Mouse (Mus musculus) Patski (cell line): ENCODE measurements around the gene Gm10553. TPM values are rescaled to one million over a fixed set of nuclear protein-coding genes. Genes with fewer than 3 reads are reported as not detected.
"Not testable (repeated sequence)": the region's sequence is repeated elsewhere in the genome, so short reads cannot be mapped to it uniquely, and the experiment has no call there.

Source experiments
- ATAC-seq: fragments of 100-300 bp; one replicate; pipeline ENCODE4 v1.8.0; 2021
- CTCF ChIA-PET: fragments of 350-600 bp; sonication (Branson Sonifier 250); formaldehyde crosslinking; loops from one replicate; lab custom pipeline; 2022; ENCODE audit warnings: inconsistent platforms; lab: Charles Lee
- POLR2A ChIA-PET: fragments of 350-600 bp; sonication (Branson Sonifier 250); formaldehyde crosslinking; loops from one replicate; lab custom pipeline; 2022; ENCODE audit warnings: antibody characterized with exemption, inconsistent platforms; lab: Charles Lee
- DNase-seq: peaks from one replicate; pipeline ENCODE4 v3.0.0-alpha.2; 2011; ENCODE audit warnings: low read depth, low spot score
- H3K27me3 ChIP-seq: fragments of 371-371 bp; one replicate; pipeline ENCODE4 v1.5.1; 2021
- in situ Hi-C: fragments of 300-500 bp; cut with MboI; formaldehyde crosslinking; loops from 3 replicates; pipeline ENCODE4 v1.11.1; 2018; ENCODE audit warnings: low pct_unique_long_range_greater_than_20kb, mixed read lengths
- polyA plus RNA-seq: library from polyadenylated mRNA; unstranded; gene quantifications from one replicate; pipeline ENCODE4 v1.2.3, GENCODE M21; 2021

Gm10553 gene
- not detected for polyA plus RNA-seq

DNA sequence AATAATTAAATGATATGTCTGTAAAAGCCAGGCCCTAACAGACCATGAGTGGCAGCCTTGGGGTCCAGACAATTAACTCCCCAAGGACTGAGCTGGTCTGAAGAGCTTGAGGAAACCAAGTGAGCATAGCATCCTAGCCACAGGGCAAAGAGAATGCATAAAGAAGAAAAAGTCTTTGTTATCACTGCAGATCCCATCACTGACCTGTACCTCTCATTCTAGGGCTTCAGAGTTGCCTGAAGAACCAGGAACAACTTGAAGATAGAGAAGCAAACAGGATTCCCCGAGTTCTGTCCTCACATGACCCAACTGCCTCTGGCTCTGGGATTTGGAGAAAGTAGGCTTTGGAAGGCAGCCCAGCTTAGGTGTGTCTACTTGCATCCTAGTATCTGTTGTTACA is at the start of gene Gm10553:
TSS of gene Gm10553 (plus strand) at position 301 of the 400 bp plus-strand sequence.
- ATAC-seq = not testable (repeated sequence)

DNA sequence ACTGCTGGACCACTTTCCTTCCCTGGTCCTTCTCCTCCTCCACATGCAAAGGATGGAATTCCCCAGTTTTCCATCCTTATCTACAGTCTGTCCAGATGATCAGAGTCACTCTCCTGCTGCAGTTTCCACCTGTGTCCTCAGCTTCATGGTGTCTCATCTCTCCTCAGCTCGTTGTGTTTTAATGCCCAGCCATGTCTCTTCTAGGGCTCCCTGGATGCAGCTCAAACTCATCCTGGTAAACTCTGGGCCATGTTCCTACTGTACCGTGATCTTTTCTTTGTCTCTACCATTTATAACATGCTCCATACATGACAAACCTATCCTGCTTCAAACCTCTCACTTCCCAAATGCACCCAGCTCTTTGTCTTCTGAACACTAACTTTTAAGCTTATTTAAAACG is 28.3 kb upstream of the Gm10553 start:
- H3K27me3 ChIP-seq, POLR2A ChIA-PET, DNase-seq, in situ Hi-C loops, ATAC-seq, CTCF ChIA-PET: not testable (repeated sequence)

More for the DNA sequence above, at the start of gene Gm10553:
- CTCF ChIA-PET, POLR2A ChIA-PET, H3K27me3 ChIP-seq, in situ Hi-C loops, DNase-seq: not testable (repeated sequence)

DNA sequence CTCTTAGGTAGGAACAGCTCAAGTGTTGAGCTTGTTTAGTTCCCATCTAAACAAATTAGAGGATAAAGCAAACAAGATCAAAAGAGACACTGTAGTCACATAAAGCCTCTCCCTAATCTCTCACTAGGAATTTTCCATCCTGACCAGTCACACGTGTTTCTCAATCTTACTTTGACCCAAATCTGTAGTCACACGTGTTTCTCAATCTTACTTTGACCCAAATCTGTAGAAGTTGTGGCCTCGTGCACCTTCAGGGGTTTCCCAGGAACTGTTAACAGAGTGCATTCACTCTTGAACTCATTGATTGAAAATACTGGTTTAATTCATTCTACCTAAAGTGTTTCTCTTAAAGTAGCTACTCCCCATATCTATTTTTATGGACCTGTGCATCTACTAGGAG is 26.9 kb upstream of the Gm10553 start:
- H3K27me3 ChIP-seq, in situ Hi-C loops, DNase-seq, POLR2A ChIA-PET, ATAC-seq, CTCF ChIA-PET: not testable (repeated sequence)

DNA sequence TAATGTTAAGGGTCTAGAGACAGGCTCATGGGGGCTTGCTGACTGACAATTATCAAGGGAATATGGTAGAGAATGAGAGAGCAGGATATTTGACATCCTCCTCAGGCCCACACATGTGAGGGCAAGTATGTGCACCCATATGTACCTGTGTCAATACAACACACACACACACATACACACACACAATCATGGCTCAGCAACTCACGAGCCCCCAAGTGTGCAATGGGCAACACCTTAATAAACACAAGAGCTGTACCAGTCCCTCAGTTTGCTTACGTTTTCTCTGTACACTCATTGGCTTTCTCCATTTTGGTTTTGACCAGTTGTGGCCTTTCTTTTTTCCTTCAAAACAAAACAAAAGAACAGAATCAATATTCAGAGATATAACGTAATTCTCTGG is 15.2 kb upstream of the Gm10553 start:
- POLR2A ChIA-PET, CTCF ChIA-PET, ATAC-seq, H3K27me3 ChIP-seq, DNase-seq, in situ Hi-C loops: not testable (repeated sequence)

DNA sequence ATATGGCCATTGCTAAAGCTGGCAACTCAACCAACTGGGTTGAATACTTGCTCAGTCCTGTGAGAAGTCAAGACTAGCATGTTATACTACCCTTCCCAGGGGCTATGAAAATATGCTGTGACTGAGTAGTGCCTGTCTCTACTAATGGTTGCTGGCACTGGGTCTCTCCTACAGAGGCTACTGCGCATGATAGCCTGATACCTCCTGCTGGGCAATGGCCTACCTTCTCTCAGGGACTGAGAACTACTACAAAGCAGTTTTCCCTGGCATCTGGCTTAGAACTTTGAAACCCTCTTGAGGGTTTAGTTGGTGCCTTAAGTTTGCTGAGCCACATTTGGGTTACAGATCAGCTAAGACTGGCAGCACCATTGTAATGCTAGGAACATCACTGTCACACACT is 13.8 kb upstream of the Gm10553 start:
- in situ Hi-C loops, CTCF ChIA-PET, ATAC-seq, H3K27me3 ChIP-seq, DNase-seq, POLR2A ChIA-PET: not testable (repeated sequence)

DNA sequence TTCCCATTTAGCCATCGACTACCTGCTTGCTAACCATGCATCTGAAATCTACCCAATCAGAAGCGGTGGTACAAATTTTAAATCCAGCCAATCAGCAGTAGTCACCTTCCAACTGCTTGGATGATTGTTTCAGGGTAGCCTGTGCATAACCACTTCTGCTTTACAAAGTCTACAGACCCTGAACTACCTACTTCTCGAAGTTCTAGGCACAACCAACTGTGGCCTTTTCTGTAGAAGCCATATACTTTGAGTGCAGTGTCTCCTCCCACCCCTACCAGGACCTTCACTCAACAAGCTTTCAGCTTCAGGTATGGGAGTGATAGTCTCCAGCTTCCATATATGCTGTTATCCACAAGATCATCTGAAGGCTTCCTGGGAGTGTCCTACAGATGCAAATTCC is 7.8 kb upstream of the Gm10553 start:
- CTCF ChIA-PET, DNase-seq, ATAC-seq, POLR2A ChIA-PET, H3K27me3 ChIP-seq, in situ Hi-C loops: not testable (repeated sequence)

DNA sequence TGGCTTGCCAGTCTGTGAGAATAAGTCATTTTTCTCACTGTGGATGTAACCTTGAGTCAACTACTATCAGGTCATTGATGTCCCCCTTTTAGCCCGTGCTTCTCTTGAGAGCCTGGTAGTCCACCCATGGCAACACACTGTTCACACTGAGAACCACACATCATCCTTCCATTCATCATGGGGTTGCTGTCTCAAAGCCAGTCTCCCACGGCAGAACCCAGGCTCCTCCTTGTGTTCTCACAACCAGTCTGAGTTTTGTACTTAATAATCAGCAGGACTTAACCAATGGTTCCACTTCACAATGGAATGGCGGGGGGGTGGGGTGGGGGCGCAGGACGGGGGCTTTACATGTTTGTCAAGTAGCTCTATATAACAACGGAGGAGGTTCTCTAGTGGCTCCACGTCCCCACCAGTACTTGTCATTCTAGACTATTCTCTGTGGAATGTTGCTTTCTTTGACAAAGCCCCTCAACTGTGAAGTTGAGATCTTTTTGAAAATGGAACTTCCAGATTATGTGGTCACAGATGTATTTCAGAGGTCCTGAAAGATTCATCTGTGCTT is 6.9 kb upstream of the Gm10553 start:
- POLR2A ChIA-PET, CTCF ChIA-PET, H3K27me3 ChIP-seq, ATAC-seq, DNase-seq, in situ Hi-C loops: not testable (repeated sequence)

DNA sequence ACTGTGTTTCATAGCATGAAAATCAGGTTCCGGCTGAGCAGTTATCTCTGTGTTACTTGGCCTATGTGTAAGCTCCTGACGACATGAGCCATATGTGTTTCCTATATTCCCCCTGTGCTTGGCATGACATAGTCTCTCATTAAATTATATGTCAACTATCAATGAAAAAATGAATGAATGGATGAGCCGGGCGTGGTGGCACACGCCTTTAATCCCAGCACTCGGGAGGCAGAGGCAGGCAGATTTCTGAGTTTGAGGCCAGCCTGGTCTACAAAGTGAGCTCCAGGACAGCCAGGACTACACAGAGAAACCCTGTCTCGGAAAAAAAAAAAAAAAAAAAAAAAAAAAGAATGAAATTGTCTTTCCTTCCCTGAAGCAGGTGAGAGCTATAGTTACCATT is 883 bp upstream of the Gm10553 start:
- POLR2A ChIA-PET, in situ Hi-C loops, CTCF ChIA-PET, DNase-seq, H3K27me3 ChIP-seq, ATAC-seq: not testable (repeated sequence)

DNA sequence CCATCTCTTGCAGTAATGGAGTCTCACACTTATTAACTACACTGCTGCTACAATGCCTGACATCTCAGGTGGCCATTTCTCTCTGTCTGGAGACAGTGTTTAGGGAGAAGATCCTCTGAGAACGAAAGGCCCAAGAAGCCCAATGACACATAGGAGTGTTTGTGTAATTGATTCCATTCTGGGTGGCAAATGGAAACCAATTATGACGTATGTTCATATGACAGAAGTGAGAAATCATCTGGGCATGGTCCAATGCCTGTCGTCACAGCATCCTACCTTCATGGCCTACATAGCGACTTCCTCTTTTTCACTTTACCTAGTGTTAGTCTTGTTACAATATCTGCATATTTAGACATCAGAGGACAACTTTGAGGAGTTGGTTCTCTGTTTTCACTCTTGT is 1.8 kb downstream of the Gm10553 start:
- H3K27me3 ChIP-seq, CTCF ChIA-PET, in situ Hi-C loops, POLR2A ChIA-PET, DNase-seq, ATAC-seq: not testable (repeated sequence)

DNA sequence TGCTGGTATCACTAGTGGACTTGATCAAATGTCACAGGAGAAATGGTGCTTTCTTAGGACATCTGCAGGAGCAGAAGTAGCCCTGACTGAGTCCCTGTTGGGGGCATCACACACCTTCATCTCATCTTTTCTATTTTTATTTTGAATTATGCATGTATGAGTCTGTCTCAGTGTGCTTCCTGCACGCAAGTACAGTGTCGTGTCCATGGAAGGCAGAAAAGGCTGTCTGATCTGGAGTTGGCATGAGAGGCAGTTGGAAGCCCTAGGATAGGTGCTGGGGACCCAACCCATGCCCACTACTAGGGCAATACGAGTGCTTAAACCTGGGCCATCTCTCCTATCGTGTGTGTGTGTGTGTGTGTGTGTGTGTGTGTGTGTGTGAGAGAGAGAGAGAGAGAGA is 5.4 kb downstream of the Gm10553 start:
- ATAC-seq, CTCF ChIA-PET, DNase-seq, in situ Hi-C loops, H3K27me3 ChIP-seq, POLR2A ChIA-PET: not testable (repeated sequence)

DNA sequence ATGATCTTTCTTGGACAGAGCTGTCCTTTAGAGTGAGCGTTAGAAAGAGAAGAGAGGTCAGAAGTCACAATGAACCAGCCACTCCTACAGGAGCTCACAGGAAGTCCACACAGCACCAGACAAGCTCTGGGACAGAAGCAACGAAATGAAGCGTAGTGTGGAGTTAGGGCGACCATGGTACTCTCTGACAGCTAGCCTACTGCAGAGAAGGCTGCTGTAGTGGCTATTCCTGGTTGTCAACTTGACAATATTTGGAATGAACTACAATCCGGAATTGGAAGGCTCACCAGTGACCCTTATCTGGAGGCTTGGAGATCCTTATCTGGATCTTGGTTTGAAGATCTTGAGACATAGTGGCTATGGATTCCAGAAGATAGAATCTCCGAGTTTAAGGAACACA is 6.0 kb downstream of the Gm10553 start:
- DNase-seq, POLR2A ChIA-PET, ATAC-seq, CTCF ChIA-PET, H3K27me3 ChIP-seq, in situ Hi-C loops: not testable (repeated sequence)

DNA sequence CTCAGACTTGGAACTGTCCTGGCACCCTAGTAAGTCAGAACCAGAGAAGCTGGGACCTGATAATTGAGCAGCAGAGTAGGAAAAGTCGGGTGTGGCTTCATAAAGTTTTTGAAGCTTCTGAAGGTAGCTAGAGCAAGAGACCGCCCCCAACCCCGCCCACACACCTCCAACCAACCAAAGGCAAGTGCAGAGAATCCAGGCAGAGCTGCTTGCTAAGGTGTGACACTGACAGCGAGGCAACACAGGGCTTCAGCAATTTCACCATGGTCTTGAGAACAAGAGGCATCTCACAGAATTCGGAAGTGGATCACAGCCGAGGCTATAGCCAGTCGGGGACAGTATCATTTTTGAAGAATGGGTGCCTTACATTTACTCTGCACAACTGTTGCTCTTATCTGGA is 9.8 kb downstream of the Gm10553 start, which contains the start of gene A530032D15Rik:
TSS of gene A530032D15Rik (minus strand) at position 101 of the 400 bp plus-strand sequence.
- POLR2A ChIA-PET, CTCF ChIA-PET, in situ Hi-C loops, H3K27me3 ChIP-seq, ATAC-seq, DNase-seq: not testable (repeated sequence)

DNA sequence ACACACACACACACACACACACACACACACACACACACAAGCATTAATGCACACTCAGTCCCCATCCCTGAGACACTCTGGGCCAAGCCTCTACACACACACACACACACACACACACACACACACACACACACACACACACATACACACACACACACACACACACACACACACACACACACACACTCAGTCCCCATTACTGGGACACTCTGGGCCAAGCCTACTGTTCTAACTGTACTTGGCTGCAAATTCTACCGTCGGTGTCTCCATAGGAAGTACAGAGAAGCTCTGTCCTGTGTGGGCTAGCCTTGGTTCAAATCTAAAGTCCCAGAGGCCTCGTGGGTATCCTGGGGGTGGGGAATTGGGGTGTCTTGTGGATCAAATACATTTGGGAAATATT is 10.9 kb downstream of the Gm10553 start:
- H3K27me3 ChIP-seq, ATAC-seq, POLR2A ChIA-PET, in situ Hi-C loops, DNase-seq, CTCF ChIA-PET: not testable (repeated sequence)

DNA sequence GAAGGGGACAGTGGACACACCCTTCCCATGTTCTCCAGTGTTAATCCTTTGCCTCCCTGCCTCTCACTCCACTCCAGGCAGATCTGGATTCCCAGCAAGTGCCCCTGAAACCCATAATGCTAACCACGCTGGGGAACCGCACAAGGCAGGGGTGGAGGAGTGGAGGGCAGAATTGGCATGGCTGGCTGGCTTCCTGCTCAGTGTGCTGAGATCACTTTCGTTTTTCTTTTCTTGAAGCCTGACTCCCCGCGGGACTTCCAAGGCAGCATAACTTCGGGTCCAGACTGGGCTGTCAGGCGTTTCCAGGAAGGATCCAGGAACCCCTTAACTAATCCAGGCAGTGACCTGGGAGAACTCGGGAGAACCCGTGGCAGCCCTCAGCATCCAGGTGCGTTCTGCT is 11.6 kb downstream of the Gm10553 start:
- H3K27me3 ChIP-seq, CTCF ChIA-PET, POLR2A ChIA-PET, DNase-seq, ATAC-seq, in situ Hi-C loops: not testable (repeated sequence)

DNA sequence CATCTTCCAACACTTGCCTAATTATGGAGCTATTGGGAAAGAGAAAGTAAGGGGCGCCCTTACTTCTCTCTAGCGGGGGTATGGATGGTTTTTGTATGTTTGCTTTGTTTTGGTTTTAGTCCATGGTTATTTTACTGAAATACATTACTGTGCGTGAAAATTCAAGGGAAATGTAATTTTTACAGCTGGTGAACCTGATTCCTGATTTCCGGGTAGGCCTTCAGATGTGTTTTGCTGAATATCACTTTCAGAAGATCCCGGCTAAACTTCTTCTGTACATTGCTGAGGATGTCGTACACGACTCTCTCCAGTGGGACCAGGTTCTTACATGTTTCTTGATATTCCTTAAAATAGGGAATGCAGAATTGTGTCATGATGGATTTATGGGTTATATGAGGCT is 12.3 kb downstream of the Gm10553 start:
- ATAC-seq, CTCF ChIA-PET, DNase-seq, POLR2A ChIA-PET, H3K27me3 ChIP-seq, in situ Hi-C loops: not testable (repeated sequence)

DNA sequence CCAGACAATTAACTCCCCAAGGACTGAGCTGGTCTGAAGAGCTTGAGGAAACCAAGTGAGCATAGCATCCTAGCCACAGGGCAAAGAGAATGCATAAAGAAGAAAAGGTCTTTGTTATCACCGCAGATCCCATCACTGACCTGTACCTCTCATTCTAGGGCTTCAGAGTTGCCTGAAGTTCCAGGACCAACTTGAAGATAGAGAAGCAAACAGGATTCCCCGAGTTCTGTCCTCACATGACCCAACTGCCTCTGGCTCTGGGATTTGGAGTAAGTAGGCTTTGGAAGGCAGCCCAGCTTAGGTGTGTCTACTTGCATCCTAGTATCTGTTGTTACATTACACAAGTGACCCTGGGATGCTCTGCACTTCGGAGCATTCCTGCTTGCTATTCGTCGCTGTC is 12.9 kb downstream of the Gm10553 start:
- CTCF ChIA-PET, ATAC-seq, POLR2A ChIA-PET, in situ Hi-C loops, DNase-seq, H3K27me3 ChIP-seq: not testable (repeated sequence)
